Mouse (Mus musculus): ENCODE data around the gene Rfc1. TPM values are rescaled to one million over a fixed set of nuclear protein-coding genes. Genes with fewer than 3 reads are reported as not detected.
A peak's percentile ranks its signal among the peaks of the same experiment; 100 is the strongest.
"Not testable (repeated sequence)": the region's sequence is repeated elsewhere in the genome, so short reads cannot be mapped to it uniquely, and the experiment has no call there.

The Rfc1 gene
- polyA plus RNA-seq, 1 experiment from 2014 or later, result 82.3 TPM

DNA sequence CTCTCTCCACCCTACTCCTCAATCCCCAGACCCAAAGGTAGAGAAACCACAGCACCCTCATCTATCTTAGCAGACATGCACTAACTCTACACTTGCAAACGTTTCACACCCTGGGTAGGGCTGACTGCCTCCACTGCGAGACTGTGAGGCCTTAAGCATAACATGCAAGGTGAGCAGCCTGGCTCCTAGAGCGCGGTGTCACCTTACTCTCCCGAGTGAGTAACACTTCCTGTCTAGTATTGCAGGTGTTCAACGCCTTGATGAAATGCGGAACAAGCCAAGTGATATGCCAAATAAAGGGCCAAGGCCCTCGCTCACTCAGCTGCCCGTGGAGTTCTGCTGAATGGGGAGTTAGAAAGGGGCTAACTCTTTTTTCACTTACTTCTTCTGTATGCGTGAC, 13.3 kb downstream of the Rfc1 start:
- Histone ChIP-seq H3K27ac (ENCODE audit: low read depth, low read length) (no peak overlapping the region), H3K9me3 (ENCODE audit: control insufficient read depth, low read length) (no peaks in the 10 kb centered on the region), H3K4me3 (ENCODE audit: low read depth, low read length) (no peak overlapping the region), H3K27me3 (replicated peaks; ENCODE audit: control insufficient read depth, insufficient read depth, low read length) (no peaks in the 10 kb centered on the region), H3K9ac (ENCODE audit: low read depth, low read length) (no peak overlapping the region), H3K4me1 (replicated peaks; ENCODE audit: control insufficient read depth, insufficient read depth, low read length) (0 out of 2 replicates have a peak, but pooled peaks cover 5% of the 10 kb centered on the region), H3K4me2 (no peak overlapping the region), H3K36me3 (ENCODE audit: control insufficient read depth, insufficient read depth, low read length) (peaks cover 10% of the 10 kb centered on the region)
- 80% methylated on average over 10 of the region's 10 CpGs for whole genome bisulfite sequencing
- DNase-seq (ENCODE audit: low spot score) (no peak), ATAC-seq (replicated peaks; ENCODE audit: low FRiP score) (no peak)

GRCm38 (mm10) chr5:65319176-65319575, 16.3 kb downstream of the Rfc1 start:
- DNase-seq (ENCODE audit: low spot score) (no peak), ATAC-seq (replicated peaks; ENCODE audit: low FRiP score) (no peak)
- no peak overlapping the region for H3K9ac ChIP-seq (ENCODE audit: low read depth, low read length)
- peaks cover 12% of the 10 kb centered on the region; the same call in 1 of the 2 replicates for H3K36me3 ChIP-seq (ENCODE audit: control insufficient read depth, insufficient read depth, low read length)
- no peak overlapping the region for H3K4me2 ChIP-seq
- no peaks in the 10 kb centered on the region for H3K27me3 ChIP-seq (replicated peaks; ENCODE audit: control insufficient read depth, insufficient read depth, low read length)
- H3K4me3 ChIP-seq (ENCODE audit: low read depth, low read length), result no peak overlapping the region
- 84% methylated on average over 9 of the region's 9 CpGs for WGBS
- no peaks in the 10 kb centered on the region for H3K4me1 ChIP-seq (replicated peaks; ENCODE audit: control insufficient read depth, insufficient read depth, low read length)
- no peak overlapping the region for H3K27ac ChIP-seq (ENCODE audit: low read depth, low read length)
- H3K9me3 ChIP-seq (ENCODE audit: control insufficient read depth, low read length), result no peaks in the 10 kb centered on the region

- no peaks in the 10 kb centered on the region for H3K27me3 ChIP-seq (replicated peaks; ENCODE audit: control insufficient read depth, insufficient read depth, low read length)
- no peak overlapping the region for H3K27ac ChIP-seq (ENCODE audit: low read depth, low read length)
- no peak overlapping the region for H3K9ac ChIP-seq (ENCODE audit: low read depth, low read length)
- DNase-seq (ENCODE audit: low spot score) (no peak), ATAC-seq (replicated peaks; ENCODE audit: low FRiP score) (no peak)
- no peak overlapping the region for H3K4me2 ChIP-seq
- WGBS, result 86% methylated on average over 3 of the region's 3 CpGs
- no peak overlapping the region for H3K4me3 ChIP-seq (ENCODE audit: low read depth, low read length)
- H3K4me1 ChIP-seq (replicated peaks; ENCODE audit: control insufficient read depth, insufficient read depth, low read length), result no peaks in the 10 kb centered on the region
- H3K36me3 ChIP-seq (ENCODE audit: control insufficient read depth, insufficient read depth, low read length), result peaks cover 11% of the 10 kb centered on the region
- no peaks in the 10 kb centered on the region for H3K9me3 ChIP-seq (ENCODE audit: control insufficient read depth, low read length)
Observed at GRCm38 (mm10) chr5:65308866-65309265, 26.6 kb downstream of the Rfc1 start.

- peaks cover 11% of the 10 kb centered on the region for H3K36me3 ChIP-seq (ENCODE audit: control insufficient read depth, insufficient read depth, low read length)
- H3K9me3 ChIP-seq (ENCODE audit: control insufficient read depth, low read length), result no peaks in the 10 kb centered on the region
- no peak for ATAC-seq (replicated peaks; ENCODE audit: low FRiP score)
- no peak overlapping the region for H3K4me3 ChIP-seq (ENCODE audit: low read depth, low read length)
- no peaks in the 10 kb centered on the region for H3K4me1 ChIP-seq (replicated peaks; ENCODE audit: control insufficient read depth, insufficient read depth, low read length)
- H3K27ac ChIP-seq (ENCODE audit: low read depth, low read length), result no peak overlapping the region
- DNase-seq (ENCODE audit: low spot score), result no peak
- H3K27me3 ChIP-seq (replicated peaks; ENCODE audit: control insufficient read depth, insufficient read depth, low read length), result no peaks in the 10 kb centered on the region
- H3K9ac ChIP-seq (ENCODE audit: low read depth, low read length), result no peak overlapping the region
- H3K4me2 ChIP-seq, result no peak overlapping the region
- WGBS, result 92% methylated on average over 7 of the region's 7 CpGs
Observed at GRCm38 (mm10) chr5:65308208-65308607, 27.3 kb downstream of the Rfc1 start.

GRCm38 (mm10) chr5:65305516-65305915, 30.0 kb downstream of the Rfc1 start:
- 82% methylated on average over 9 of the region's 9 CpGs for WGBS
- Histone ChIP-seq H3K27me3 (replicated peaks; ENCODE audit: control insufficient read depth, insufficient read depth, low read length) (no peaks in the 10 kb centered on the region), H3K4me2 (no peak overlapping the region), H3K27ac (ENCODE audit: low read depth, low read length) (no peak overlapping the region), H3K4me3 (ENCODE audit: low read depth, low read length) (no peak overlapping the region), H3K9me3 (ENCODE audit: control insufficient read depth, low read length) (no peaks in the 10 kb centered on the region), H3K4me1 (replicated peaks; ENCODE audit: control insufficient read depth, insufficient read depth, low read length) (no peaks in the 10 kb centered on the region), H3K36me3 (ENCODE audit: control insufficient read depth, insufficient read depth, low read length) (peaks cover 11% of the 10 kb centered on the region), H3K9ac (ENCODE audit: low read depth, low read length) (no peak overlapping the region)
- ATAC-seq (replicated peaks; ENCODE audit: low FRiP score) (no peak), DNase-seq (ENCODE audit: low spot score) (no peak)

DNA sequence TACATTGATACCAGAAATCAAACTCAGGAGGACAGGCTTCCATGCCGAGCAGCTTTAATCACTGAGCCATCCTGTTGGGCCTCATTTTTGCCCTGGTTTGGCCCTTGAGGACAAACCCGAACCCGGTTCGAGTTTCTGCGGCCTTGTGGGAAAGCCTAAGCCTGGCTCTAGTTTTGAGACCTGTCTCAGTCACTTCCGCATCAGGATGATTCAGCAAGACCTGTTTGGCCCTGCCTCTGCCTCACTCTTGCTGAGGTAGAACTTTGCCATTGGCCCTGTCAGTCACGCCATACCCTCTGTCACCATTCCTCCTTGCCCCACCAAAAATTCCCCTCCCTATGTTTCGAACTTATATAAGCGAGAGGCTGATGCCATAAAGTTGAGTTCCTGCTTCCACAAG, 35.3 kb downstream of the Rfc1 start:
- Histone ChIP-seq H3K36me3 (ENCODE audit: control insufficient read depth, insufficient read depth, low read length) (peaks cover 8% of the 10 kb centered on the region; the same call in 1 of the 2 replicates), H3K4me1 (replicated peaks; ENCODE audit: control insufficient read depth, insufficient read depth, low read length) (peaks cover 15% of the 10 kb centered on the region), H3K9ac (ENCODE audit: low read depth, low read length) (no peak overlapping the region), H3K27me3 (replicated peaks; ENCODE audit: control insufficient read depth, insufficient read depth, low read length) (no peaks in the 10 kb centered on the region), H3K4me2 (no peak overlapping the region), H3K4me3 (ENCODE audit: low read depth, low read length) (no peak overlapping the region), H3K27ac (ENCODE audit: low read depth, low read length) (no peak overlapping the region), H3K9me3 (ENCODE audit: control insufficient read depth, low read length) (no peaks in the 10 kb centered on the region)
- DNase-seq (ENCODE audit: low spot score), result no peak
- WGBS, result 83% methylated on average over 9 of the region's 9 CpGs
- no peak for ATAC-seq (replicated peaks; ENCODE audit: low FRiP score)

DNA sequence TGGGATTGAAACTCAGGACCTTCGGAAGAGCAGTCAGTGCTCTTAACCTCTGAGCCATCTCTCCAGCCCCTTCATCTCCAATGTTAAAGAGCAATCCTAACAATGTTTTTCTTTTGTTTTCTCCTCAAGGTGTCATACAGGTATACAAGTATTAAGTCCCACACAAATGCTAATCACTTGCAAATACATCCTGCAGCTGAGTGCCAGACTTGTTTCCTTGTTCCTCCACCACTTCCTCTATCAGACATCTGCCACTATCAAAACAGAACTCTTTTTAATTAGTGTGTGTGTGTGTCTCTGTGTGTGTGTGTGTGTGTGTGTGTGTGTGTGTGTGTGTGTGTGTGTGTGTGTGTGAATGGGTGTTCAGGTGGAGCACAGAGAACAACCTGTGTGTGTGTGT, 35.8 kb downstream of the Rfc1 start:
- DNase-seq (ENCODE audit: low spot score); ATAC-seq (replicated peaks; ENCODE audit: low FRiP score); H3K4me3 ChIP-seq (ENCODE audit: low read depth, low read length); H3K36me3 ChIP-seq (ENCODE audit: control insufficient read depth, insufficient read depth, low read length); H3K27me3 ChIP-seq (replicated peaks; ENCODE audit: control insufficient read depth, insufficient read depth, low read length); H3K27ac ChIP-seq (ENCODE audit: low read depth, low read length); H3K9ac ChIP-seq (ENCODE audit: low read depth, low read length); H3K9me3 ChIP-seq (ENCODE audit: control insufficient read depth, low read length); H3K4me2 ChIP-seq: not testable (repeated sequence)
- 84% methylated on average over 1 of the region's 1 CpGs for WGBS
- peaks cover 15% of the 10 kb centered on the region for H3K4me1 ChIP-seq (replicated peaks; ENCODE audit: control insufficient read depth, insufficient read depth, low read length)

GRCm38 (mm10) chr5:65298167-65298950, 37.1 kb downstream of the Rfc1 start:
- Histone ChIP-seq H3K9ac (ENCODE audit: low read depth, low read length) (no peak overlapping the region), H3K4me1 (replicated peaks; ENCODE audit: control insufficient read depth, insufficient read depth, low read length) (peaks cover 15% of the 10 kb centered on the region), H3K4me2 (peak overlapping the region; percentile 25; the same call in 1 of the 2 replicates), H3K9me3 (ENCODE audit: control insufficient read depth, low read length) (no peaks in the 10 kb centered on the region), H3K27me3 (replicated peaks; ENCODE audit: control insufficient read depth, insufficient read depth, low read length) (no peaks in the 10 kb centered on the region), H3K27ac (ENCODE audit: low read depth, low read length) (peak overlapping the region; percentile 56), H3K36me3 (ENCODE audit: control insufficient read depth, insufficient read depth, low read length) (peaks cover 10% of the 10 kb centered on the region; the same call in 1 of the 2 replicates), H3K4me3 (ENCODE audit: low read depth, low read length) (no peak overlapping the region)
- 40% methylated on average over 7 of the region's 7 CpGs for WGBS
- ATAC-seq (replicated peaks; ENCODE audit: low FRiP score), result peak; percentile 91
- DNase-seq (ENCODE audit: low spot score), result no peak

DNA sequence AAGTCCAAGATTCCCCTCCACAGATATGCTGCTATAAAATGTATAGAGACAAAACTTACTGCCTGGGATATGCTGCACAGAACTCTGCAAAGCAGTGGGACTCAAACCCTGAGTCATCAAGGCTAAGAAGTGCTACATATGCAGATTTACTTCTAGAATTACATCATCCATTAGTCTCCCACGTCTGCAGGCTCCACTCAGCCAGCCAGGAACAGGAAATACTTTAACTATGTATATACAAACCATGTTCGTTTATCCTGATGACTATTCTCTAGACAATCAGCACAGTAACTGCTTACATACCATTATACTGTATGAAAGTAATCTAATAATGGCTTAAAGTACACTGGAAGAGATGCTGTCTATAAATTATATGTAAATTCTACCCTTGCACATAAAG, 41.2 kb downstream of the Rfc1 start:
- 52% methylated on average over 2 of the region's 2 CpGs for WGBS
- ATAC-seq (replicated peaks; ENCODE audit: low FRiP score), result no peak

More for the DNA sequence above, 41.2 kb downstream of the Rfc1 start:
- Histone ChIP-seq H3K9ac (ENCODE audit: low read depth, low read length) (no peak overlapping the region), H3K4me2 (no peak overlapping the region), H3K36me3 (ENCODE audit: control insufficient read depth, insufficient read depth, low read length) (peaks cover 16% of the 10 kb centered on the region; the same call in 1 of the 2 replicates), H3K4me1 (replicated peaks; ENCODE audit: control insufficient read depth, insufficient read depth, low read length) (peaks cover 15% of the 10 kb centered on the region), H3K27ac (ENCODE audit: low read depth, low read length) (no peak overlapping the region), H3K4me3 (ENCODE audit: low read depth, low read length) (no peak overlapping the region), H3K9me3 (ENCODE audit: control insufficient read depth, low read length) (no peaks in the 10 kb centered on the region), H3K27me3 (replicated peaks; ENCODE audit: control insufficient read depth, insufficient read depth, low read length) (no peaks in the 10 kb centered on the region)
- no peak for DNase-seq (ENCODE audit: low spot score)

Measured in liver, embryonic 11.5 days (tissue).